Mouse (Mus musculus): ENCODE measurements around the gene Kif26b.

Kif26b gene

GRCm38 (mm10) chr1:178861392-178861762 lies 332.5 kb downstream of the Kif26b start:
- no peak for DNase-seq

GRCm38 (mm10) chr1:178863756-178864155 lies 334.8 kb downstream of the Kif26b start:
- no peak for DNase-seq

GRCm38 (mm10) chr1:178864297-178864696 lies 335.4 kb downstream of the Kif26b start:
- DNase-seq = no peak

GRCm38 (mm10) chr1:178866757-178867156 lies 337.8 kb downstream of the Kif26b start:
- DNase-seq = no peak

GRCm38 (mm10) chr1:178871055-178871454 lies 342.1 kb downstream of the Kif26b start:
- no peak for DNase-seq

GRCm38 (mm10) chr1:178876926-178877325 lies 348.0 kb downstream of the Kif26b start:
- DNase-seq = no peak

- no peak for DNase-seq
Observed at GRCm38 (mm10) chr1:178878676-178879075, 349.8 kb downstream of the Kif26b start.

- no peak for DNase-seq
Observed at GRCm38 (mm10) chr1:178880905-178881304, 352.0 kb downstream of the Kif26b start.

GRCm38 (mm10) chr1:178886671-178887070 lies 357.7 kb downstream of the Kif26b start:
- no peak for DNase-seq

GRCm38 (mm10) chr1:178892376-178892775 lies 363.5 kb downstream of the Kif26b start:
- no peak for DNase-seq

- DNase-seq = no peak
Observed at GRCm38 (mm10) chr1:178893229-178894080, 364.5 kb downstream of the Kif26b start.

GRCm38 (mm10) chr1:178894081-178894401 lies 365.1 kb downstream of the Kif26b start:
- DNase-seq = no peak

GRCm38 (mm10) chr1:178895674-178896073 lies 366.7 kb downstream of the Kif26b start:
- no peak for DNase-seq

GRCm38 (mm10) chr1:178910951-178911350 lies 382.0 kb downstream of the Kif26b start:
- no peak for DNase-seq

- DNase-seq = no peak
Observed at GRCm38 (mm10) chr1:178912936-178913716, 384.2 kb downstream of the Kif26b start.

GRCm38 (mm10) chr1:178915056-178915455 lies 386.1 kb downstream of the Kif26b start:
- no peak for DNase-seq

GRCm38 (mm10) chr1:178917194-178917902 lies 388.4 kb downstream of the Kif26b start:
- DNase-seq = peak; percentile 44

GRCm38 (mm10) chr1:178924492-178925183 lies 395.7 kb downstream of the Kif26b start:
- no peak for DNase-seq

GRCm38 (mm10) chr1:178929531-178929930 lies 400.6 kb downstream of the Kif26b start:
- no peak for DNase-seq

GRCm38 (mm10) chr1:178933953-178934637 lies 405.2 kb downstream of the Kif26b start:
- DNase-seq = no peak

GRCm38 (mm10) chr1:178936457-178936856 lies 407.5 kb downstream of the Kif26b start:
- no peak for DNase-seq

- DNase-seq = no peak
Observed at GRCm38 (mm10) chr1:178936976-178937375, 408.1 kb downstream of the Kif26b start.

All from cerebellum, adult 9-11 months (tissue).